Mouse (Mus musculus): Measurements from ENCODE around the gene Gabpa. TPM values are rescaled to one million over a fixed set of nuclear protein-coding genes. Genes with fewer than 3 reads are reported as not detected.
A peak's percentile ranks its signal among the peaks of the same experiment; 100 is the strongest.

Gene Gabpa
- polyA plus RNA-seq (2015; fragmentation: Nextera tagmentation; extraction: Ambion mirVana) = 39.1 and 39.3 TPM in 2 replicates

DNA sequence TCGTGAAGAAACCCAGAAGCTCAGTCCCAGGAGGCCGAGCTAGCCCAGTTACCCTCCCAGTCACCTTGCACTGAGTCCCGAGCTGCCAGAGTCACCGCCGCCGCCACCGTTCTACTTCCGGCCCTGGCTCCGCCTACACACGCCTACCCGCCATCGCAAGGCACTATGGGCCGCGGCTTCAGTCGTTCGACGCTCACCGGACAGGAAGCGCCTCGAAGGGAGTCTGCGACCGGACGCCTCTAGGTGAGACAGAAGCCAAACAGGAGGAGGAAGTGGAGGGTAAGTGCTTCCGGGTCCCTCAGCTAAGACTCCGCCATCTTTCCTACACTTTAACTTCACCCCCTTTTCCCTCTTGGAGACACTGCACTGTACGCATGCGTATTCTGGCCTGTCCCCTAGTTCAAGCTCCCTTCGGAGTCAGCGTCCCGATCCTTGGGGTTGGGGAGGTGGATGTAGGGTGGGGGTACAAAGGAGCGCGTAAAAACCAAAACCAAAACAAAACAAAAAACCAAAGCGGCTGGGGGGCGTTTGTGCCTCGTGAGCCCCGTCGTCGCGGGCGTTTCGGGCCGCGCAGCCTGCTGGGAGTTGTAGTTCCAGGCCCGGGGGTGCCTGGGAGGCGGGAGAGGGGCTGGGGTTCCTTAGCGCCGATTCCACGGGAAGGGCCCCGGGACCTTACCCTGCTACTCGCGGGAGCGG lies at the start of gene Gabpa:
Gene Gabpa (plus strand): TSS at position 181 of the 696 bp plus-strand sequence.
- Histone ChIP-seq H3K9ac (replicated peaks; ENCODE audit: low read length) (peak within 1 kb of the TSS; percentile 100), H3K9me3 (ENCODE audit: low read length) (no peaks in the 10 kb centered on the region), H3K4me1 (ENCODE audit: insufficient read depth, low read length) (peaks cover 28% of the 10 kb centered on the region), H3K27me3 (ENCODE audit: insufficient read depth, low read length) (no peaks in the 10 kb centered on the region), H3K4me2 (replicated peaks; ENCODE audit: low read depth, low read length) (peak within 1 kb of the TSS; percentile 74), H3K36me3 (ENCODE audit: insufficient read depth, low read length) (peaks cover 23% of the 10 kb centered on the region), H3K27ac (ENCODE audit: low read length) (peak within 1 kb of the TSS; percentile 99), H3K4me3 (ENCODE audit: low read length) (peak within 1 kb of the TSS; percentile 99)
- WGBS = under 1% methylated on average over 49 of the region's 52 CpGs
- ATAC-seq (ENCODE audit: low FRiP score, low TSS enrichment) = peak; percentile 96

DNA sequence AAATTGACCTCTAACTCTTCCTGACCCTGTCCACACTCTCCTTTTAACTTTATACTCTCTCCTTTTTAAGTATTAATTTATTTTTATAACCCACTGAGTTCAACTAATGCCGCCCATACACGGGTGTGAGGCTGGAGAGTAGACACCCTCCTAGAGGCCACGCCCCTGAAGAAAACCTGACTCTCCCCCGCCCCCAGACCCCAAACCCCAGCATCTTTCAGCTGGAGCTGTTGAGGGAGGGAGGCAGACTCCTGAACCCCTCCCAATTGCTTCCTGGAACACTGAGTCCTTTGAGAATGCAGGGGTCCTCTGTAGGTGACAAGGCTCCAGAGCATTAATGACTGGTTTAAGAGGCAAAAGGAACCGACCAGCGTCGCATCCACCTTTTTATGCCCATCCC lies 49.8 kb upstream of the Gabpa start:
- Histone ChIP-seq H3K36me3 (ENCODE audit: insufficient read depth, low read length) (no peaks in the 10 kb centered on the region), H3K4me2 (replicated peaks; ENCODE audit: low read depth, low read length) (no peak overlapping the region), H3K9ac (replicated peaks; ENCODE audit: low read length) (no peak overlapping the region), H3K27me3 (ENCODE audit: insufficient read depth, low read length) (no peaks in the 10 kb centered on the region), H3K9me3 (ENCODE audit: low read length) (no peaks in the 10 kb centered on the region), H3K27ac (ENCODE audit: low read length) (no peak overlapping the region), H3K4me1 (ENCODE audit: insufficient read depth, low read length) (no peaks in the 10 kb centered on the region), H3K4me3 (ENCODE audit: low read length) (no peak overlapping the region)
- 20% methylated on average over 7 of the region's 7 CpGs for WGBS
- no peak for ATAC-seq (ENCODE audit: low FRiP score, low TSS enrichment)

DNA sequence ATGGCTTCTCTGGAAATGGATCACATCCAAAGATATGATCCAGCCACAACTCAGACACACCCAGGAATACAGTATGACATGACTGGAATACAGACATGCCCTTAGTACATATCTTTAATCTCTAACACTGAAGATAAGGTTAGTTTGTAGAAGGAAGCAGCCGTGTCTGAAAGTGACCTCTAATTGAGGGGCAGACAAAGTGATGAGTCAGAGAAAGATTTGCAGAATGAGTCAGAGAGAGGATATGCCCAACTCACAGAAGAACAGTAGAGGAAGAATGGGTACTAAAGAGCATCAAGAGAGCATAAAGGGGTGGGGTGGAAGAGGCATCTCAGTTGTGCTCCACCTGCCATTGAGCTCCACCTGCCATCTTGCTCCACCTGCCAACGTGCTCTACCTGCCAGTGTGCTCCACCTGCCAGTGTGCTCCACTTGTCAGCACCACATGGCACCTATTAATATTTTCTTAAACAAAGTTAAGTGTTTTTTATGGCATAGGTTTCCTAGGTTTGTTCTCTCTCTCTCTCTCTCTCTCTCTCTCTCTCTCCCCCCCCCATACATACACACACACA lies 44.0 kb upstream of the Gabpa start:
- no peak overlapping the region for H3K9ac ChIP-seq (replicated peaks; ENCODE audit: low read length)
- H3K9me3 ChIP-seq (ENCODE audit: low read length) = 0 out of 2 replicates have a peak, but pooled peaks cover 4% of the 10 kb centered on the region
- no peak overlapping the region for H3K4me2 ChIP-seq (replicated peaks; ENCODE audit: low read depth, low read length)
- no peak for ATAC-seq (ENCODE audit: low FRiP score, low TSS enrichment)
- 79% methylated on average over 2 of the region's 2 CpGs for WGBS
- no peaks in the 10 kb centered on the region for H3K36me3 ChIP-seq (ENCODE audit: insufficient read depth, low read length)
- no peak overlapping the region for H3K4me3 ChIP-seq (ENCODE audit: low read length)
- no peaks in the 10 kb centered on the region for H3K4me1 ChIP-seq (ENCODE audit: insufficient read depth, low read length)
- no peaks in the 10 kb centered on the region for H3K27me3 ChIP-seq (ENCODE audit: insufficient read depth, low read length)
- H3K27ac ChIP-seq (ENCODE audit: low read length) = no peak overlapping the region

DNA sequence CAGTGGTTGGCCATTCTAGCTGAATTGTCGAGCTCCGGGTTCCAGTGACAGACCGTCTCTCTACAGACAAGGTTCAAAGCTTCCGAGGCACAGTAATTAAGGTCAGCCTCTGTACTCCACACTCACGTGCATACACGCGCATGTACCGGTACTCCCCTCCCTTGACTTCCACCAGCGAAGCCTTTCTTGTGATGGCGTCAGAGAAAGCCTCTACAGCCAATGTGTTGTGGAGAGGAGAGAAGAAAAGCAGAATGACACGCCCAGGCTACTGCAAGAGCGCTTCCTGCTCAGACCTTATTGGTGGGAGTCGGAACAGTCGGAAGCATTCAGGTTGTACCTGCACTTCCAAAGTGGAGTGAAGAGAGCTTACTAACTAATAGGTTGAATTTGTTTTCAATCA lies 41.3 kb upstream of the Gabpa start:
- Histone ChIP-seq H3K9ac (replicated peaks; ENCODE audit: low read length) (no peak overlapping the region), H3K27ac (ENCODE audit: low read length) (no peak overlapping the region), H3K4me3 (ENCODE audit: low read length) (no peak overlapping the region), H3K4me2 (replicated peaks; ENCODE audit: low read depth, low read length) (no peak overlapping the region), H3K9me3 (ENCODE audit: low read length) (0 out of 2 replicates have a peak, but pooled peaks cover 4% of the 10 kb centered on the region), H3K4me1 (ENCODE audit: insufficient read depth, low read length) (no peaks in the 10 kb centered on the region), H3K36me3 (ENCODE audit: insufficient read depth, low read length) (no peaks in the 10 kb centered on the region), H3K27me3 (ENCODE audit: insufficient read depth, low read length) (no peaks in the 10 kb centered on the region)
- ATAC-seq (ENCODE audit: low FRiP score, low TSS enrichment) = no peak
- WGBS = 86% methylated on average over 14 of the region's 14 CpGs

DNA sequence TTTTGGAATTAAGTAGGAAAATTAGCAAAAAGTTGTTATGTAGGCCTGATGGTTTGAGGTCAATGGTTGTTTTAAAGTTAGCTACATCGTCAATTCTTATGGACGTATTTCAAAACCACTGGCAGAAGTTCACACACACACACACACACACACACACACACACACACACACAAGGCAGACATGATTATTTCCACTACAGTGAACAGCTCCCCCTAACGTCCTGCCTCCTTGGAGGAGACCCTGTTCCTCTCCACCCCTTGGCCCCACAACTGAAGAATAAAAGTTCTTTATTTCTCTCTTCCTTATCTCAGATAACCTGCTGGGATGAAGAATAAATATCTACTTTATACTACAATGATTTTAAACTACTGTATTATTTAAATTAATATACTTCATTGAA lies 39.4 kb upstream of the Gabpa start:
- no peaks in the 10 kb centered on the region for H3K27me3 ChIP-seq (ENCODE audit: insufficient read depth, low read length)
- H3K27ac ChIP-seq (ENCODE audit: low read length) = no peak overlapping the region
- no peak for ATAC-seq (ENCODE audit: low FRiP score, low TSS enrichment)
- WGBS = 61% methylated on average over 3 of the region's 3 CpGs
- H3K4me2 ChIP-seq (replicated peaks; ENCODE audit: low read depth, low read length) = no peak overlapping the region
- no peaks in the 10 kb centered on the region for H3K4me1 ChIP-seq (ENCODE audit: insufficient read depth, low read length)
- no peak overlapping the region for H3K9ac ChIP-seq (replicated peaks; ENCODE audit: low read length)
- H3K36me3 ChIP-seq (ENCODE audit: insufficient read depth, low read length) = no peaks in the 10 kb centered on the region
- no peak overlapping the region for H3K4me3 ChIP-seq (ENCODE audit: low read length)
- 0 out of 2 replicates have a peak, but pooled peaks cover 4% of the 10 kb centered on the region for H3K9me3 ChIP-seq (ENCODE audit: low read length)

DNA sequence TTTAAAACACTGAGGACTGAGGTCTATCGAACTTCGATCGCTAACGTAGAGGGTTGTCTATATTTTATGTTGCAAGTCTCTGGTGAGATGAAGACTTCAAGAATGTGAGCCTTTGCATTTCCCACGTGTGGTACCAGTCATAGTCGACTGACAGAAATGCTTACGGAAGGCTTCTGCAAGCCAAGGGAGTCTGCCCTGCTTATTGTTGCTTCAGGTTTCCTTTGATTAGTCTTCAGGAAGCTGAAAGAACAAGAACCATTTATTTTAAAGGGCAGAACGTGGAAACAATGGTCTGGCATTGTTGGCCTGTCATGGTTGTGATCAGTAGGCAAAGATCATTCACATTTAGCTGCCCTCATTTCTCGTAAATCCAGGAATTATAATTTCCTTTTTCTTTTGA lies 38.0 kb upstream of the Gabpa start:
- H3K4me1 ChIP-seq (ENCODE audit: insufficient read depth, low read length) = no peaks in the 10 kb centered on the region
- H3K9ac ChIP-seq (replicated peaks; ENCODE audit: low read length) = no peak overlapping the region
- H3K27me3 ChIP-seq (ENCODE audit: insufficient read depth, low read length) = no peaks in the 10 kb centered on the region
- no peaks in the 10 kb centered on the region for H3K36me3 ChIP-seq (ENCODE audit: insufficient read depth, low read length)
- H3K4me2 ChIP-seq (replicated peaks; ENCODE audit: low read depth, low read length) = no peak overlapping the region
- no peaks in the 10 kb centered on the region for H3K9me3 ChIP-seq (ENCODE audit: low read length)
- 78% methylated on average over 9 of the region's 9 CpGs for WGBS
- no peak overlapping the region for H3K4me3 ChIP-seq (ENCODE audit: low read length)
- ATAC-seq (ENCODE audit: low FRiP score, low TSS enrichment) = no peak
- no peak overlapping the region for H3K27ac ChIP-seq (ENCODE audit: low read length)

DNA sequence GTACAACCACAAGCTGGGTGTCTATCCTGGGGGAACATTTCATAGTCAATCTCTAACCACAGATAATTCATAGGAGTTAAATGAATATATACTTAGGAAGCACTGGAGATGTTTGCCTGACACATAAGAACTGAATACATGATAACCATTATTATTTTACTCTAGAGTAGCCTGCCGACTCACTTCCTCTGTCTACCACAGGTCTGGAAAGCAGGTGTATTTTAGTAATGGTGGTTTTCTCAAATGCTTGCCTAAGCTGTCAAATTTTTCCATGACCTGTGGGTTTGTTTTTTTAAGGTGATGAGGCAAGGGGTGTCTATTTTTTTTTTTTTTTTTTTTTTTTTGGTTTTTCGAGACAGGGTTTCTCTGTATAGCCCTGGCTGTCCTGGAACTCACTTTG lies 34.7 kb upstream of the Gabpa start:
- Histone ChIP-seq H3K4me1 (ENCODE audit: insufficient read depth, low read length) (peaks cover 3% of the 10 kb centered on the region; the same call in 1 of the 2 replicates), H3K9ac (replicated peaks; ENCODE audit: low read length) (no peak overlapping the region), H3K27me3 (ENCODE audit: insufficient read depth, low read length) (no peaks in the 10 kb centered on the region), H3K9me3 (ENCODE audit: low read length) (no peaks in the 10 kb centered on the region), H3K27ac (ENCODE audit: low read length) (no peak overlapping the region), H3K4me3 (ENCODE audit: low read length) (no peak overlapping the region), H3K4me2 (replicated peaks; ENCODE audit: low read depth, low read length) (no peak overlapping the region), H3K36me3 (ENCODE audit: insufficient read depth, low read length) (no peaks in the 10 kb centered on the region)
- WGBS = 98% methylated on average over 1 of the region's 2 CpGs
- ATAC-seq (ENCODE audit: low FRiP score, low TSS enrichment) = no peak

DNA sequence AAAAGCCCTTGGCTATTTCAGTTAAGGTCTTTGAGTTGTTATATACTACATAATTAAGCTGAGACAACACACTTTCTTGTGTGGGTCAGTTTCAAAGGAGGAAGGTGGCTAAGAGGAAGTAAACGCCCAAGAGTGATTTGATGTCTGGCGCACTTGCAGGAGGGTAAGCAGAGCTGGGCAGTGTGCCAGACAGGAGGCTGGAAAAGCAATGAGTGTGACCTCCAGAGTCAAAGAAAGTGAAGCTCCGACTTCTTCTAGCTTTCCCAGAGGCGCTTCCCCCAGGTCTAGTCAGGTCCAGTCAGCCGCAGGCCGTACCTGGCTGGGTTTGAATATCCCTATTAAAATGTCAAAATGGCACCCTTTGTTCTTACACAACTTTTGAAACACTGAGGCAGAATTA lies 32.5 kb upstream of the Gabpa start:
- no peaks in the 10 kb centered on the region for H3K36me3 ChIP-seq (ENCODE audit: insufficient read depth, low read length)
- peak; percentile 80; the same call in 1 of the 2 replicates for ATAC-seq (ENCODE audit: low FRiP score, low TSS enrichment)
- H3K9ac ChIP-seq (replicated peaks; ENCODE audit: low read length) = no peak overlapping the region
- no peaks in the 10 kb centered on the region for H3K27me3 ChIP-seq (ENCODE audit: insufficient read depth, low read length)
- H3K4me3 ChIP-seq (ENCODE audit: low read length) = no peak overlapping the region
- no peak overlapping the region for H3K27ac ChIP-seq (ENCODE audit: low read length)
- no peak overlapping the region for H3K4me2 ChIP-seq (replicated peaks; ENCODE audit: low read depth, low read length)
- peaks cover 3% of the 10 kb centered on the region; the same call in 1 of the 2 replicates for H3K4me1 ChIP-seq (ENCODE audit: insufficient read depth, low read length)
- H3K9me3 ChIP-seq (ENCODE audit: low read length) = no peaks in the 10 kb centered on the region
- WGBS = 17% methylated on average over 6 of the region's 6 CpGs

DNA sequence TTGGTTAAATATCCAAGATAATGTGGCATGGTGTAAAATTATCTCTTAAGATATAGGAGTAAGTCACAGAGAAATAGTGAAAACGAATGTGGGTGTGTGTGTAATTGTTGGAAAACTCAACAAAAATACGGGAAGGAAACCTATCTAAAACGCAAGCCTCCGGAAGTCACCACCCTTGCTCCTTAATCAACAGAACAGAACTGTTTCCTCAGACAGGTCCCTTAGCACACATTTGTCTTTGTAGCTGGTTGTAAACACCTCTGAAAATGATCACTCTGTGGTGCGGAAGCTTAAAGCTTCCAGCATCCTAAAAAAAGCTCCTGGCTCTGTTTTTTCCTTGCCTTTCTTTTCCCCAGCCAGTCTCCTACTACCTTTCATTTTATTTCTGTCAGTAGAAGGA lies 29.9 kb upstream of the Gabpa start:
- no peak overlapping the region for H3K9ac ChIP-seq (replicated peaks; ENCODE audit: low read length)
- no peak for ATAC-seq (ENCODE audit: low FRiP score, low TSS enrichment)
- no peak overlapping the region for H3K4me2 ChIP-seq (replicated peaks; ENCODE audit: low read depth, low read length)
- H3K36me3 ChIP-seq (ENCODE audit: insufficient read depth, low read length) = no peaks in the 10 kb centered on the region
- peaks cover 3% of the 10 kb centered on the region; the same call in 1 of the 2 replicates for H3K4me1 ChIP-seq (ENCODE audit: insufficient read depth, low read length)
- H3K4me3 ChIP-seq (ENCODE audit: low read length) = no peak overlapping the region
- 45% methylated on average over 5 of the region's 5 CpGs for WGBS
- no peaks in the 10 kb centered on the region for H3K9me3 ChIP-seq (ENCODE audit: low read length)
- H3K27ac ChIP-seq (ENCODE audit: low read length) = no peak overlapping the region
- H3K27me3 ChIP-seq (ENCODE audit: insufficient read depth, low read length) = no peaks in the 10 kb centered on the region

DNA sequence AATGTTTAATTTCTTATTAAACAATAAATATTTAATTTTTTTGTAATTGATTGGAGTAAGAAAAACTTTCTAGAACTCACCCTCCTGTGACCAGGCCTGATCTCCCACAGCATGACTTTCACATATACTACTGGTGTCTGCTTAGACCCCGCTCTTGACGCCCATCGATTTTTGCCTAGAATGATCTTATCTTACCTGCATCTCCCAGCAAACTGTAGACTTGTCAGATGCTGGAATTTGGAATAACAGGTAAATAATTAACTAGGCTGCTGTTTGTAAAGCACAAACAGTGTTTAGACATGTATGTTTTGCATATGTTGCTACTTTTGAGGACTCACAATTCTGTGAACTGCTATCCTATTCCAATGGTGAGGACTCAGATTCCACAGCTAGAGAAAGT lies 28.6 kb upstream of the Gabpa start:
- no peak for ATAC-seq (ENCODE audit: low FRiP score, low TSS enrichment)
- H3K36me3 ChIP-seq (ENCODE audit: insufficient read depth, low read length) = no peaks in the 10 kb centered on the region
- WGBS = 86% methylated on average over 3 of the region's 3 CpGs

More for the DNA sequence above, 28.6 kb upstream of the Gabpa start:
- Histone ChIP-seq H3K27ac (ENCODE audit: low read length) (no peak overlapping the region), H3K4me2 (replicated peaks; ENCODE audit: low read depth, low read length) (no peak overlapping the region), H3K4me3 (ENCODE audit: low read length) (no peak overlapping the region), H3K4me1 (ENCODE audit: insufficient read depth, low read length) (peaks cover 3% of the 10 kb centered on the region; the same call in 1 of the 2 replicates), H3K9me3 (ENCODE audit: low read length) (no peaks in the 10 kb centered on the region), H3K27me3 (ENCODE audit: insufficient read depth, low read length) (no peaks in the 10 kb centered on the region), H3K9ac (replicated peaks; ENCODE audit: low read length) (no peak overlapping the region)
